Mouse (Mus musculus): ENCODE measurements around the gene Lcn2.

The Lcn2 gene

GRCm38 (mm10) chr2:32344056-32344455 lies 44.0 kb downstream of the Lcn2 start:
- no peak for DNase-seq (ENCODE audit: low read depth, low spot score)

DNA sequence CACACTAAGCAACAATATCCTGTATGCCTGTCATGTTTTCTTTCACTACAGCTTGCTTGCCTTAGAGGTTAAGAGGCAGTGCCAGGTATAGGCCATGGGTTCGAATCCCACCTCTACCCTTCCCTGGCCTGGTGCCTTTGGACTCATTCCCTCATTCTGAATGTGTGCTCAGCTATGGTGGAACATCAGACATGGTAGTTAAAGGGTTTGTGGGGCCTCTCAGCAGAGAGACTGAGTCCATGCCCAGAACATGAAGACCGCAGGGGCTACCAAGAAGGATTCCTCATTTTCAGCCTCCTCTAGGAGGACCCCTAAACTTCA lies 44.7 kb downstream of the Lcn2 start:
- no peak for DNase-seq (ENCODE audit: low read depth, low spot score)

- no peak for DNase-seq (ENCODE audit: low read depth, low spot score)
Observed at GRCm38 (mm10) chr2:32342539-32343350, 45.3 kb downstream of the Lcn2 start.

GRCm38 (mm10) chr2:32342039-32342438 lies 46.0 kb downstream of the Lcn2 start:
- no peak for DNase-seq (ENCODE audit: low read depth, low spot score)

DNA sequence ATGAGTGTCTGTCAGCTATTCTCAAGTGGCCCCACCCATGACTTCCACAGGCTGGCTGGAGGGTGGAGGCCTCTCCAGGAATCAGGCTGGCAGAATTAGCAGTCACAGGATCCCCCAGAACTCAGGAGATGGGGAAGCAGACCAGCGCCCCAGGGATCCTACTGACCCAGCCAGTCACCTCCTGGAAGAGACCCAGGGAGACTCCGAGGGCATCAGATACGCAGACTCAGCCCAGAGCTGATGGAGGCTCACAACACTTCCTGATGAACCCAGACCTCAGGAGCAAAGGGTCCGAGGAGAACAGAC lies 46.5 kb downstream of the Lcn2 start:
- no peak for DNase-seq (ENCODE audit: low read depth, low spot score)

GRCm38 (mm10) chr2:32340836-32341633 lies 47.0 kb downstream of the Lcn2 start:
- DNase-seq (ENCODE audit: low read depth, low spot score) = no peak

DNA sequence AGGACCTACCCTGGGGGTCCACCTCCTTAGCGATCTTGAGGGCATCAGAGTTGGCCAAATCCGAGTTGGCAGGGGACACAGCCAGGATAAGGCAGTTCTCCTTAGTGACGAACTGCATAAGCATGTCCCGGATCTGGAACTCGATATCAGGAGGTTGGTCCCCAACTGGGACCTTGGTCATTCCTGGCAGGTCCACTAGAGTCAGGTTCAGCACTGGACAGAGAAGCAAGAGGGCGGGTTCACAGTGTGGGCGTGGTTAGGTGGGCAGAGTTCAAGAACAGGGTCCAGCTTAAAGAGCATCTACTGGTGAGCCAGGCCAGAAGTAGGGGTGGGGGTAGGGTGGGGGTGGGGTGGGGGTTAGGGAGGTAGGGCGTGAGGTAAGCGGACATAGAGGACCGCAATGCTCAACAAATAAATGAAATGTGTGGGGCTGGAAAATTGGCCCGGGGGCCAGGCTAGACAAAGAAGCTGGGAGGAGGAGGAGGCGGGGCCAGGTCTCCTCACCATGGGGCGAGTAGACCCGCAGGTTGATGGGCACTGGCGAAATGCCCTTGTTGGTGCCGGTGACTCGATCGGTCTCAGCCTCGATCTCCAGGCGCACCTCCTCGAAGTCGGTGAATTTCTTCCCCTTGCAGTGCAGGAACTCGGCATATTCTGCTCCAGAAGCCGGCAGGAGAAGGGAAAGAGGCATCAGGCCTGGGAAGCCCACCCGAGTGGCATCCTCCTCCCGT lies 48.0 kb downstream of the Lcn2 start:
- DNase-seq (ENCODE audit: low read depth, low spot score) = no peak

GRCm38 (mm10) chr2:32335888-32336287 lies 52.2 kb downstream of the Lcn2 start:
- DNase-seq (ENCODE audit: low read depth, low spot score) = no peak

All from ES-CJ7 (cell line).